Mouse (Mus musculus) C2C12 (cell line): ENCODE results near the gene Prcd. TPM values are rescaled to one million over a fixed set of nuclear protein-coding genes. Genes with fewer than 3 reads are reported as not detected.
A peak's percentile ranks its signal among the peaks of the same experiment; 100 is the strongest.
"Not testable (repeated sequence)": the region's sequence is repeated elsewhere in the genome, so short reads cannot be mapped to it uniquely, and the experiment has no call there.

Experiments used
- H3K27me3 ChIP-seq: one replicate; pipeline ENCODE4 v1.6.1; 2011; ENCODE audit not compliant: control insufficient read depth, insufficient read depth, insufficient read length
- H3K36me3 ChIP-seq: one replicate; pipeline ENCODE4 v1.6.1; 2011; ENCODE audit not compliant: control insufficient read depth, insufficient read depth
- H3K4me3 ChIP-seq: one replicate; pipeline ENCODE4 v1.5.1; 2011; ENCODE audit warnings: mild to moderate bottlenecking, control low read depth; ENCODE audit not compliant: poor library complexity, insufficient read depth, severe bottlenecking
- H3K79me2 ChIP-seq: one replicate; pipeline ENCODE4 v1.6.1; 2011; ENCODE audit not compliant: control insufficient read depth, insufficient read depth
- H3K79me3 ChIP-seq: one replicate; pipeline ENCODE4 v1.6.1; 2011; ENCODE audit warnings: low read depth, control low read depth
- H3ac ChIP-seq: one replicate; pipeline ENCODE3; 2011; ENCODE audit warnings: low read depth; ENCODE audit not compliant: control insufficient read depth, insufficient read length
- CEBPB ChIP-seq: IDR thresholded peaks from one replicate; pipeline ENCODE4 v1.6.1; 2011; ENCODE audit warnings: low read depth, mild to moderate bottlenecking, control low read depth, moderate library complexity
- CTCF ChIP-seq: IDR thresholded peaks from one replicate; pipeline ENCODE4 v1.5.1; 2011; ENCODE audit not compliant: control insufficient read depth, insufficient read depth, insufficient read length
- FOSL1 ChIP-seq: IDR thresholded peaks from one replicate; pipeline ENCODE4 v1.8.0; 2011; ENCODE audit warnings: mild to moderate bottlenecking, low read length; ENCODE audit not compliant: poor library complexity, insufficient read depth, severe bottlenecking
- MAX ChIP-seq: IDR thresholded peaks from one replicate; pipeline ENCODE4 v1.6.1; 2011; ENCODE audit warnings: mild to moderate bottlenecking, control low read depth
- MYOD1 ChIP-seq: IDR thresholded peaks from one replicate; pipeline ENCODE4 v1.6.1; 2011; ENCODE audit warnings: low read depth; ENCODE audit not compliant: control insufficient read depth, insufficient read length
- MYOG ChIP-seq: IDR thresholded peaks from one replicate; pipeline ENCODE4 v1.6.1; 2011; ENCODE audit not compliant: control insufficient read depth, insufficient read length; ENCODE audit errors: extremely low read depth
- USF1 ChIP-seq: IDR thresholded peaks from one replicate; pipeline ENCODE4 v1.6.1; 2011; ENCODE audit warnings: low read depth, mild to moderate bottlenecking, control low read depth, moderate library complexity
- polyA plus RNA-seq: library from polyadenylated mRNA; unstranded; fragments of >200 nt; fragmentation: generic; extraction: Trizol; gene quantifications from one replicate; pipeline ENCODE4 v1.2.1, GENCODE M21; 2012; ENCODE audit warnings: missing spikeins

The Prcd gene
- polyA plus RNA-seq, 1 experiment: 1.2 TPM

DNA sequence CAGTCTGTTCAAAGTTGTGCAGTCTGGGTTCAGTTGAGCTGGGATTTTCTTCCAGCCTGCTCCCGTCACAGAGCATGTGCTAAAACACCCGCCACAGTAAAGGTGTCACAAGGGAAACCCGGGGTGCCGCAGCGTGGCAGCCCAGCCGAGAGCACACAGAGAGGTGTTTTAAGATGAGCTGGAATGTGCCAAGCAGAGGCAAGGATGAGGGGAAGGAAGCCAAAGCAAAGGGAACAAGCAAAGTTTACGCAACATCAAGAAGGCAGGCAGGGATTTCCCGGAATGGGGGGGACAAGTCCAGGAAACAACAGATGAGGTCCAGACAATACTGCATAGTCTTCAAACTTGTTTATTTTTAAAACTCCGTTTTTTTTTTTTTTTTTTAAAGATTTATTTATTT lies 13.2 kb downstream of the Prcd start:
- no peak overlapping the region for H3ac ChIP-seq
- peaks cover under 1% of the 10 kb centered on the region for H3K79me3 ChIP-seq
- peaks cover 4% of the 10 kb centered on the region for H3K27me3 ChIP-seq
- H3K4me3 ChIP-seq: no peak overlapping the region
- TF ChIP-seq CEBPB (peak; percentile 18), FOSL1 (no peak)
- peaks cover 4% of the 10 kb centered on the region for H3K79me2 ChIP-seq
- no peaks in the 10 kb centered on the region for H3K36me3 ChIP-seq

DNA sequence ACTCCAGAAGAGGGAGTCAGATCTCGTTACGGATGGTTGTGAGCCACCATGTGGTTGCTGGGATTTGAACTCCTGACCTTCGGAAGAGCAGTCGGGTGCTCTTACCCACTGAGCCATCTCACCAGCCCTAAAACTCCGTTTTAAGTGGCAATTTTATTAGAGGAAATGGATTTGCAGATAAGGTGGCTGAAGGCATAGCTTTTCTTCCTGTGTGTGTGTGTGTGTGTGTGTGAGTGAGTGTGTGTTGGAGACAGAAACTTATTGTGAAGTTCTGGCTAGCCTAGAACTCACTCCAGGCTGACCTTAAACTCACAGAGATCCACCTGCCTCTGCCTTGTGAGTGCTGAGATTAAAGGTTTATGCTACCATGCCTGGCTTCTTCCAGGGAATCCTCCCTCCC lies 13.7 kb downstream of the Prcd start:
- not testable (repeated sequence) for H3K79me2 ChIP-seq, H3K36me3 ChIP-seq, H3K27me3 ChIP-seq, H3K4me3 ChIP-seq, H3K79me3 ChIP-seq, H3ac ChIP-seq

DNA sequence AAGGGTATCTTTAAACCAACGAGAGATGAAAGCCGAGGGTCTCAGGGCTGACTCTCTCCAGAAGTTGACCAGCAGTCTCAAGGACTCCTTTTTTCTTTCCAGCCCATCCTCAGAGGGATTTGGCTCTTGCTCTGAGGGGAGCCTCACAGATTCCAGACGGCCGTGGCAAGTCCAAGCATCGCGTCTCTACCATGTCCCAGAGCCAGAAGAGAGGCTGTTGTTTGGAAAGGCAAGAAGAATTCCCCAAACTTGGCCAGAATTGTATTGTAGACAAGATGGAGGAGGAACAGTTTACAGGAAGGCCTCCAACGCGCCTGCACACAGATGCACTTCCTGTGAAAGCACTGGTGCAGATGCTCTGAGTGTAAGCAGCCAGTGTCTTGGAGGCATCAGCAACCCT lies 14.6 kb downstream of the Prcd start:
- H3ac ChIP-seq: no peak overlapping the region
- peaks cover 18% of the 10 kb centered on the region for H3K79me2 ChIP-seq
- TF ChIP-seq CEBPB: no peak
- no peak for TF ChIP-seq CTCF
- TF ChIP-seq MAX: no peak
- TF ChIP-seq MYOD1: no peak
- no peak for TF ChIP-seq MYOG
- no peak for TF ChIP-seq USF1
- no peak for TF ChIP-seq FOSL1
- peaks cover 4% of the 10 kb centered on the region for H3K27me3 ChIP-seq
- H3K4me3 ChIP-seq: no peak overlapping the region
- peaks cover 9% of the 10 kb centered on the region for H3K36me3 ChIP-seq
- peaks cover 14% of the 10 kb centered on the region for H3K79me3 ChIP-seq

DNA sequence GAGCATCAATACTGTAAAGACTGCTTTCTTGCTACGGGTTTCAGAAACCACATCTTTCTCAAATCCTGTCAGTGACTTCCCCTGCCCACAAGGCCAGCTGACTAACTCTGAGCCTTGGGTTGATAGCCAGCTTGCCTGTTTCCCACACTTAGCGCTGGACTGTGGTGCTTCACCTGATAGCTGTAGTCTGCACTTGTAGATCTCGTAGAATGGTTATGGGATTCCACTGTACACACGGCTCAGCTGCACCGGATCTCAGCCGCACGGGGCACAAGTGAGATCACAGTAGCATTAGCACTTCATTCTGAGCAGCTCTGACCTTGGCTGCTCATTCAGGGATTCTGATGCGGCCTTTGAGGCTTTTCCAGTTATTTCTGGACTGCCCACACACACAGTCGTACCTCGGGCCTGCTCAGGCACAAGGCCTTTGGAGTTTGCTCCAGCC lies 15.1 kb downstream of the Prcd start:
- Histone ChIP-seq H3ac (no peak overlapping the region), H3K4me3 (no peak overlapping the region), H3K79me2 (peaks cover 23% of the 10 kb centered on the region), H3K79me3 (peaks cover 19% of the 10 kb centered on the region), H3K27me3 (peaks cover 4% of the 10 kb centered on the region), H3K36me3 (peaks cover 14% of the 10 kb centered on the region)
- TF ChIP-seq USF1 (no peak), MYOG (no peak), CTCF (no peak), MYOD1 (no peak), FOSL1 (no peak), MAX (no peak), CEBPB (no peak)

DNA sequence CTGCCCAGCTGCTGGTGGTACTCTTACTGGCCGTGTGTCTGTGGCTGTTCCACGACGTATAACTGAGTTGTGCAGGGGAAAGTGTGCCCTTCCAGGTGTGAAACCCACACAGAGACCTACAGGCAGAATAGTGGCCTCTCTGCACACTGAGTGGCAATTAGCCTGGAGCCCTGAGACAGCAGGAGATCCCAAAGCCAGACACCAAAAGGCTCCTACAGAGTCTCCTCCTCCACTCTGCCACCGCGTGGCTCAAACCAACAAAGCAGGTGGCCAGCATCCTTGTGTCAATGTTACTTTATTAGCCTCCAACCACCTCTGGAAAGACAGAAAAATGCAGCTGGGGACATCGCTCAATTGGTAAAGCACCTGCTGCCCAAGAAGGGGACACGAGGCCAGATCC lies 15.5 kb downstream of the Prcd start:
- H3K79me3 ChIP-seq: peaks cover 23% of the 10 kb centered on the region
- H3ac ChIP-seq: no peak overlapping the region
- H3K79me2 ChIP-seq: peaks cover 27% of the 10 kb centered on the region

DNA sequence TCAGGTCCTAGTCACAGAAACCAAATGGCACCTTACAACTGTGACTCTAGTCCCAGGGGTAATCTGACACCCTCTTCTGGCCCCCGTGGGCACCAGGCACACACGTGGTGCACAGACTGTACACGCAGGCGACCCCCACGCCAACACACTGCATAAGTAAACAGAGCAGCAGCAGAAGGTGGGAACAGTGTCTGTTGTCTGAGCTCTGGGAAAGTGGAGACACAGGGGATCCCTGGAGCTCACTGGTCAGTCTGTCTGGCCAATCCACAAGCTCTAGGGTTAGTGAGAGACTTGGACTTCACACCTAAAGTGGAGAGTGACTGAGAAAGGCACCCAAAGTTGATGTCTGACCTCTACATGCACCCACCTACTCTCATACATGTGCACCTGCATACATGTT lies 16.0 kb downstream of the Prcd start:
- peaks cover 4% of the 10 kb centered on the region for H3K27me3 ChIP-seq
- TF ChIP-seq FOSL1: no peak
- TF ChIP-seq USF1: no peak
- TF ChIP-seq MYOD1: no peak
- no peak for TF ChIP-seq MAX
- TF ChIP-seq CEBPB: no peak
- TF ChIP-seq CTCF: no peak
- TF ChIP-seq MYOG: no peak
- H3ac ChIP-seq: no peak overlapping the region
- H3K36me3 ChIP-seq: peaks cover 23% of the 10 kb centered on the region
- peaks cover 28% of the 10 kb centered on the region for H3K79me3 ChIP-seq
- H3K4me3 ChIP-seq: no peak overlapping the region
- H3K79me2 ChIP-seq: peaks cover 32% of the 10 kb centered on the region

More for the DNA sequence above, 15.5 kb downstream of the Prcd start:
- peaks cover 19% of the 10 kb centered on the region for H3K36me3 ChIP-seq
- no peak overlapping the region for H3K4me3 ChIP-seq
- peaks cover 4% of the 10 kb centered on the region for H3K27me3 ChIP-seq
- no peak for TF ChIP-seq MYOD1
- no peak for TF ChIP-seq FOSL1
- TF ChIP-seq MYOG: no peak
- no peak for TF ChIP-seq USF1
- no peak for TF ChIP-seq MAX
- TF ChIP-seq CEBPB: no peak
- no peak for TF ChIP-seq CTCF
